Mouse (Mus musculus) gastrocnemius, postnatal 14 days (tissue): ENCODE measurements around the gene Syf2. TPM values are rescaled to one million over a fixed set of nuclear protein-coding genes. Genes with fewer than 3 reads are reported as not detected.
"Not testable (repeated sequence)": the region's sequence is repeated elsewhere in the genome, so short reads cannot be mapped to it uniquely, and the experiment has no call there.

Experiments
- DNase-seq: peaks from one replicate; pipeline ENCODE4 v3.0.0; 2021; ENCODE audit warnings: mixed read lengths
- intact Hi-C: fragments of 180-260 bp; cut with DNase I; formaldehyde crosslinking; loops from one replicate; pipeline ENCODE4 v1.15.1; 2025; ENCODE audit warnings: low total_unique reads
- long read RNA-seq, 2 experiments: library from polyadenylated mRNA; stranded (forward); transcript quantifications; one replicate each; pipeline ENCODE4 v2.0.0; 2021
- total RNA-seq, 2 experiments: library from RNA; stranded (reverse); gene quantifications; 2 replicates each; pipeline ENCODE4 v1.2.3; 2021

Gene Syf2
- total RNA-seq, result 10 to 100 TPM; 34.1 to 39.6 TPM
- long read RNA-seq, experiment 1, transcript Syf2-201 (7 exons, 1,369 nt), result major isoform, 37 of 42 reads
- long read RNA-seq, experiment 1, partial matches to known transcripts, result 4 of 42 reads
- long read RNA-seq, experiment 1, other reads (novel, unspliced or antisense), result 1 of 42 reads
- long read RNA-seq, experiment 2, transcript Syf2-201 (7 exons, 1,369 nt), result major isoform, 32 of 35 reads
- long read RNA-seq, experiment 2, partial matches to known transcripts, result 3 of 35 reads
- long read RNA-seq, experiment 2, other reads (novel, unspliced or antisense), result 0 of 35 reads

- intact Hi-C loops, result no loop called here
- peak; percentile 96 for DNase-seq
Observed at GRCm38 (mm10) chr4:134930684-134931481, at the start of gene Syf2. Syf2 (plus strand) TSS chr4:134930898.

GRCm38 (mm10) chr4:134883266-134883665 lies 47.4 kb upstream of the Syf2 start:
- intact Hi-C loops, result loop anchor here (5.0 kb wide), 2 partner anchors 91 to 341 kb away; no protein-coding TSS in a partner anchor
- peak; percentile 11 for DNase-seq

GRCm38 (mm10) chr4:134883808-134884207 lies 46.9 kb upstream of the Syf2 start:
- intact Hi-C loops, result loop anchor here (5.0 kb wide), 2 partner anchors 92 to 342 kb away; no protein-coding TSS in a partner anchor
- DNase-seq, result no peak

GRCm38 (mm10) chr4:134884364-134884763 lies 46.3 kb upstream of the Syf2 start:
- no peak for DNase-seq
- intact Hi-C loops, result loop anchor here (5.0 kb wide), 2 partner anchors 92 to 342 kb away; no protein-coding TSS in a partner anchor

- peak; percentile 58 for DNase-seq
- intact Hi-C loops, result no loop called here
Observed at GRCm38 (mm10) chr4:134892096-134892495, 38.6 kb upstream of the Syf2 start.

GRCm38 (mm10) chr4:134897256-134897655 lies 33.4 kb upstream of the Syf2 start:
- intact Hi-C loops, result no loop called here
- DNase-seq, result no peak

- no peak for DNase-seq
- intact Hi-C loops, result no loop called here
Observed at GRCm38 (mm10) chr4:134901126-134901525, 29.6 kb upstream of the Syf2 start.

GRCm38 (mm10) chr4:134903046-134903445 lies 27.7 kb upstream of the Syf2 start:
- intact Hi-C loops, result no loop called here
- DNase-seq, result no peak

GRCm38 (mm10) chr4:134911406-134911805 lies 19.3 kb upstream of the Syf2 start:
- intact Hi-C loops, DNase-seq: not testable (repeated sequence)

GRCm38 (mm10) chr4:134913413-134913812 lies 17.3 kb upstream of the Syf2 start:
- intact Hi-C loops, result no loop called here

GRCm38 (mm10) chr4:134914122-134914863 lies 16.4 kb upstream of the Syf2 start:
- intact Hi-C loops, result no loop called here
- no peak for DNase-seq

More at GRCm38 (mm10) chr4:134913413-134913812, 17.3 kb upstream of the Syf2 start:
- peak; percentile 72 for DNase-seq

- DNase-seq, result peak; percentile 95
- intact Hi-C loops, result no loop called here
Observed at GRCm38 (mm10) chr4:134914864-134915209, 15.9 kb upstream of the Syf2 start, which contains the start of gene Tmem50a. Tmem50a (minus strand) TSS chr4:134915024.

- no peak for DNase-seq
- intact Hi-C loops, result no loop called here
Observed at GRCm38 (mm10) chr4:134915223-134916050, 15.3 kb upstream of the Syf2 start.

GRCm38 (mm10) chr4:134917194-134917593 lies 13.5 kb upstream of the Syf2 start:
- DNase-seq, result no peak
- intact Hi-C loops, result no loop called here

- intact Hi-C loops, result no loop called here
- DNase-seq, result peak; percentile 53
Observed at GRCm38 (mm10) chr4:134918381-134918780, 12.3 kb upstream of the Syf2 start.

- intact Hi-C loops, result no loop called here
- no peak for DNase-seq
Observed at GRCm38 (mm10) chr4:134919733-134920540, 10.8 kb upstream of the Syf2 start.

GRCm38 (mm10) chr4:134920631-134921030 lies 10.1 kb upstream of the Syf2 start:
- no peak for DNase-seq
- intact Hi-C loops, result no loop called here

- no peak for DNase-seq
- intact Hi-C loops, result no loop called here
Observed at GRCm38 (mm10) chr4:134921703-134922102, 9.0 kb upstream of the Syf2 start.
